Mouse (Mus musculus): ENCODE measurements at regions not wholly inside any gene's neighbourhood (a gene's known extent, or its start where the extent isn't known, plus 50 kb on each side); places are given as distances from the start of the nearest gene placed in this dataset.
A peak's percentile ranks its signal among the peaks of the same experiment; 100 is the strongest.

DNA sequence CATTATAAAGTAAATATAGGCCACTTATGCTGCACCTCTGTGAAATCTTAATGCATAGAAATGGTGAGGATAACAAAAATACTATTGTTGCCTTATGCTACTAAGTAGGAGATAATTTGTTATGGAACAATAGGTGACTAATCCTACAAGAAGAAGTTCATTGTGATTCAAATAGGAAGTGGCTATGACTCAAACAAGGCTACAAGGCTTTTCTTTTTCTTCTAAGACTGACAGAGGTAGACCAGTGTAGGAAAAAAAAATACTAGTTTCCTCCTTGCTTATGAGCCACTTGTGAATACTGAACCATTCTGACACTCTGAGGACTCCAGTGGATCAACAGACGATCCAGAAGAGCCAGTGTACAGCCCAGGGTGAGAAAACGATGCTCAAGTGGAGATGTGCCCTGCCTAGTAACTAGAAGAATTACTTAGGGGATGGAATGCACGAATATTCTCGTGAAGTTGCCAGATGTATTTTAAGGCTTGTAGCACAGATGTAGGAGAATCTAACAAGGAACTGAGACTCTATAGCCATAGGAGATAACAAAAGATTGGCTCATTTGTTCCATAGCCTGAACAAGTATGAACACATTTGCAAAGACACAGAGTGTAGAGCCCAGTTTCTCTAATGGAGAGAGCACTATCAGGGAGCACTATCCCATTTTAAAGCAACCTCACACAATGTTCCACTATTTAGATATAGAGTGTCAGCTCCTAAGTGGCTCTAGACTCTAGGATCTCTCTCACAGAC lies 60.3 kb downstream of the Fzd1 start:
- no peak for DNase-seq (ENCODE audit: low spot score in 2 of 2)

- peak in 1 of 2 experiments; percentile 19 for DNase-seq (ENCODE audit: low spot score in 2 of 2)
Measured at GRCm38 (mm10) chr5:4696701-4697100, 61.1 kb downstream of the Fzd1 start.

GRCm38 (mm10) chr5:4689130-4689529 lies 68.7 kb downstream of the Fzd1 start:
- DNase-seq (ENCODE audit: low spot score in 2 of 2): no peak

- DNase-seq (ENCODE audit: low spot score in 2 of 2): no peak
Measured at GRCm38 (mm10) chr5:4675316-4675715, 82.5 kb downstream of the Fzd1 start.

GRCm38 (mm10) chr5:4666381-4666780 lies 91.5 kb downstream of the Fzd1 start:
- DNase-seq (ENCODE audit: low spot score in 2 of 2): no peak

GRCm38 (mm10) chr5:4665978-4666377 lies 91.9 kb downstream of the Fzd1 start:
- no peak for DNase-seq (ENCODE audit: low spot score in 2 of 2)

GRCm38 (mm10) chr5:4664918-4665317 lies 92.9 kb downstream of the Fzd1 start:
- no peak for DNase-seq (ENCODE audit: low spot score in 2 of 2)

- no peak for DNase-seq (ENCODE audit: low spot score in 2 of 2)
Measured at GRCm38 (mm10) chr5:4664488-4664887, 93.3 kb downstream of the Fzd1 start.

DNA sequence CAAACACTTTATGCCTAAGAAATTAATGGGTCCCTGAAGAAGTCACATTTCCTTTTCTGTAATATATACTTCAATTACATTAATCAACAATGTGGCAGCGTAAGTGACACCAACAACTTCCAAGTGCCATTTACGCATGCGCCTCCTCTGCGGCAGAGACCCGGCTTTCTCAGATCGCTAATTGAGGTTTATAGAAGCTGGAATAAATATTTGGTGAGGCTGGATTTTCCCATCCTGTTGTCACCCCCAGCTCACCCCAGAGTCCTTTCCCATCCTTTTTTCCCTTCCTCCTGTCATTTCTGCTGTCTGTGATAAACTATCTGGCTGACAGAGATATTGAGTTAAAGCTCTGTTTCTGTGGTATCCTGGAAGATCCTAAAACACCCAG lies 95.6 kb downstream of the Fzd1 start:
- DNase-seq (ENCODE audit: low spot score in 2 of 2): no peak

- DNase-seq (ENCODE audit: low spot score in 2 of 2): no peak
Measured at GRCm38 (mm10) chr5:4661420-4662197, 96.2 kb downstream of the Fzd1 start.

DNA sequence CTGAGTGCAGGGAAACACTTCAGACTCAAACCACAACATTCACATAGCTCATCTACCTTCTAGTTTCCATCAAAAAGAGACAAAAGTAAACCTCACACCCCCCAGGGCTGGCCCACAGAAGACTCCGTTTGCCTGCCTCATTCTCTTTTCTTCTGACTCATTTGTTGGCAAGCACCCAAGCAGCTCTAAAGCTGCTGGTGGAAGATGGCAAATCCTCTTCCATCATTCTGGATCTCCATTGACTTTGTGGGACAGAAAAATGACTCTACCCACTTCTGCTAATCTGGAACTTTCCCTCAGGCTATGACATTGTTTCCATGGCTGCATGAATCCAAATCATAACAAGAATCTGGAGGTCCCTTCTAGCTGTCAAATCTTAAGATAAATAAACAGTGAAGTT lies 99.9 kb downstream of the Fzd1 start:
- DNase-seq (ENCODE audit: low spot score in 2 of 2): no peak

- no peak for DNase-seq (ENCODE audit: low spot score in 2 of 2)
Measured at GRCm38 (mm10) chr5:4654186-4654585, 103.6 kb downstream of the Fzd1 start.

- no peak for DNase-seq (ENCODE audit: low spot score in 2 of 2)
Measured at GRCm38 (mm10) chr5:4651167-4651955, 106.5 kb downstream of the Fzd1 start.

GRCm38 (mm10) chr5:4650709-4651108 lies 107.1 kb downstream of the Fzd1 start:
- no peak for DNase-seq (ENCODE audit: low spot score in 2 of 2)

DNA sequence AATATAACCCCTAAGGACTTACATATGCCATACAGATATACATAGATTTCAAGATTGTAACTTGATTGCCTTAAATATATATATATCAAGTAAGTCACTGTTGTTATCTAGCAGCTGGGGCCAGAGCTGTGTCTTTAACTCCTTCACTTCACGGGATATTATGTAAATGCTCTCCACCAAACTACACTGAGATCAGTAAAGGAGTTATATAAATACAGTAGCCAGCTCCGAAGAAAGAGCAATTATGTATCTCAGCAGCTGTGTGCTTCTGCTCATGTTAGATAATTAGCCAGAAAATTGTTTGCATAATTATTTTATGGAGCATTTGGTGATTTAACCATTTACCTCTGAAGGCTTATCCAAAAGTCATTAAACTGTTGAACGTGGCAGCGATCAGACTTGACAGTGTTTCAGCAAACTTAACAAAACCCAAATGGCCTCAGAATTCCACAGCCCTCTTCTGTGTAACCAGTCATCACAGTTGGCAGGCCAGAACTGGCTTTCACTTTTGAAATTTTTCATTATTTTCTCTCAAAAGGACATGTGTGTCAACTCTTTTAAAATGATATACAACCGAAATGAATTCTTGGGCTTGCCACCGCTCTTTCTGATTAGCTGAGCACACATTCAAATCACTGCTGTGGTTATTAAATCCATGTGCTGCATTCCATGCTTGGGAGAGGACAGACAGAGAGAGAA lies 107.8 kb downstream of the Fzd1 start:
- DNase-seq (ENCODE audit: low spot score in 2 of 2): no peak

DNA sequence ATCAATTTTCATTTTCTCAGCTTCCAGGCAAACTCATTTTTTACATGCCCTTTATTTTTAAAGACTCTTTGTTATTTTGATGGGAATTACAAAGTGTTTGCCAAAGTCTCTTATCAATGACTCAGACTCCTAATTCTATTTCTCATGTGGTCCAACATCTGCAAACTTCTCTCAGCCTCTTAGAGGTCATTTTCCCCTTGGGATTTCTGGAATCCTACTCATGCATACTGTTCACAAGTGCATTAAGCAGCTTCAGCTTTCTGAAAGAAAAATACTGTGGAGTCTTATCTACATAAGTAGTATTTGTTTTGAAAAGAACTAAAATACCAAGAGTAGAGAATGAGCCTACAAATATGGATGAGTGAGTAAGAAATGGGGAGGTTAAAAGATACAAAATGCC lies 116.8 kb downstream of the Fzd1 start:
- DNase-seq (ENCODE audit: low spot score in 2 of 2): no peak

DNA sequence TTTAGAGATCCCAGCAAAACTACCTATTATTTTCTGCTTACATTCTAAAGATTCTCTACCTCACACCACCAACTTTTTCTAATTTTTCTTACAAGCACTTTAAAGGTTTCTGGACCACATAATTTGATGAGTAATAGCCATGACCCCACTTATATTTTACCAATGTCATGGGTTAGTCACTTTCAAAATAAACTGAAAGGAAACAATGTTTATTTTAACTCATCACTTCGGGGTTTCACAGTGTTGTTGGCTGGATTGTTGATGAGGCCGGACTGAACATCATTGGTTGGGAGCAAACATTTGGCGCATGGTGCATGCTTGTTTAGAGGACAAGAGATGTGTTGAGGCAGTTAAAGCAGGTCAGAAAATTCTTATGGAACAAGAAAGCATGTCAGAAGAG lies 124.1 kb downstream of the Fzd1 start:
- DNase-seq (ENCODE audit: low spot score in 2 of 2): no peak

DNA sequence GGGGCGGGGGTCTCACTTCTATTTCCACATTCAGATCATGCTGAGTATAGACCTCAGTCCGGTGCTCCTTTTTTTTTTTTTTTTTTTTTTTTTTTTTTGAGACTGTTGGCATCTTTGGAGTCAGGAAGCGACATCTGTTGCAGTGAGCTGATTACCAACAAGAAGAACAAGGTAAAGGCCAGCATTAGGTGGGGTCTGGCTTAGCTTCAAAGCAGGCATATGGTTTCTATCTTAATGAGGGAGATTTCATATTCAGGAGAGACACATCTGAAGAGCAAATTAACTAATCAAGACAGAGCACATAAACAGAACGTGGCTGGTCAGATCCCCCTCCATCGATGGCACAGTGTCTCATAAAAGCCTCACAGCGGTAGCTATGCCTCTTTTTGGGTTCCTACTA lies 132.6 kb downstream of the Fzd1 start:
- no peak for DNase-seq (ENCODE audit: low spot score in 2 of 2)

DNA sequence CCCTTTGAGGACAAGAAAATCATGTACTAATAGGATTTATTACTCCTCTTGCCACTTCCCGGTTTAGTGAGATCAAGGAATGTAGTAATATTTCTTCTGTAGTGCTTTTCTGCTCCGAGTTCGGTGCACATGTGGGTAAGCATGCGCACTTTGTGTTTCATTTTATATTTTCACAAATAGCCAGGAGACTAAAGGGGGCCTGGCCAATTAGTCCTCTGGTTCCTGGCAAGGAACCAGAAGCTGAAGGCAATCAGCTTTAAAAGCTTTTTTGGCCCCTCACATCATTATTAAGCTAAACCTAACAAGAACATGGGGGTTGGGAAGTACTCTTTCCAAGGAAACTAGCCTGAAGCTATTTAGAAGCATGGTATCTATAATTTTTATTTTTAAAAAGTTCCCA lies 134.2 kb downstream of the Fzd1 start:
- no peak for DNase-seq (ENCODE audit: low spot score in 2 of 2)

DNA sequence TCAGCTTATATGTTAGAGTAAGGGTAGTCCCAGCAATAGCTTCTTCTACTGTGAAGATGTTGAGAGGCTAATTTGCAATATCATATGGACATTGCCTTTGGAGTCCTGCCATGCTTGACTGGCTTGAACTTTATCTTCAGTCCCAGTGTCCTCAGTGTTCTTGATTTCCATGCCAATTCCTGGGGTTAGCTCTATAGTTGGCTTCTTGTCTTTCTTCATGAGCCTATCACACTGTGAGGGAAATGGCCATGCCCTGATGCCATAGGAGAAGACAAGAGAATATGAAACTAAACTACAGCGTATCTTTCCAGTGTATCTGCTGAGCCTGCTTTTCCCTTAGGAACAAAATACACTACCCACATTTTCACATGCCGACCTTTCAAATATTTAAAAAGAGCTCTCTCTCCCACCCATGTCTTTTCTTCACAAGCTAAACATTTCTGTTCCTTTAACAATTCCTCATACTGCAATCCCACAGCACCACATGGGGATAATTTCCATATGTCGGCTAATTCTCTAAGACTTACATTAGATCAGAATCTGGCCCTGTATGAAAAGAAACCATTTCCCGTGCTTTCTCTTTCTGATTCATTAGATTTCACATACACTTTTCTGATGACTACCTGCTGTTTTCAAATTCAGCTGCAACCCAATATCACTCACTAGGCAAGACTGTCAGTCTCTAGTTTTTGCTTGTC lies 137.2 kb downstream of the Fzd1 start:
- DNase-seq (ENCODE audit: low spot score in 2 of 2): no peak

- DNase-seq (ENCODE audit: low spot score in 2 of 2): no peak
Measured at GRCm38 (mm10) chr5:4615233-4615632, 142.6 kb downstream of the Fzd1 start.
